Mouse (Mus musculus) testis, adult 2 months (tissue): Measurements from ENCODE around the gene Tbl1xr1.

Experiments
- CTCF ChIP-seq: fragments of 200-500 bp; IDR thresholded peaks from 2 replicates; pipeline ENCODE4 v1.5.1; 2012; ENCODE audit warnings: low read depth, mild to moderate bottlenecking, inconsistent platforms, low read length, moderate library complexity; ENCODE audit not compliant: control insufficient read depth, insufficient read depth, insufficient replicate concordance
- POLR2A ChIP-seq: fragments of 200-500 bp; IDR thresholded peaks from 2 replicates; pipeline ENCODE4 v1.6.1; 2012; ENCODE audit warnings: low read depth, mild to moderate bottlenecking, inconsistent platforms, low read length, moderate library complexity; ENCODE audit not compliant: control insufficient read depth

GRCm38 (mm10) chr3:22115221-22115620 is 38.8 kb downstream of the Tbl1xr1 start:
- TF ChIP-seq CTCF = no peak
- no peak for TF ChIP-seq POLR2A
